In the genomic region with DNA sequence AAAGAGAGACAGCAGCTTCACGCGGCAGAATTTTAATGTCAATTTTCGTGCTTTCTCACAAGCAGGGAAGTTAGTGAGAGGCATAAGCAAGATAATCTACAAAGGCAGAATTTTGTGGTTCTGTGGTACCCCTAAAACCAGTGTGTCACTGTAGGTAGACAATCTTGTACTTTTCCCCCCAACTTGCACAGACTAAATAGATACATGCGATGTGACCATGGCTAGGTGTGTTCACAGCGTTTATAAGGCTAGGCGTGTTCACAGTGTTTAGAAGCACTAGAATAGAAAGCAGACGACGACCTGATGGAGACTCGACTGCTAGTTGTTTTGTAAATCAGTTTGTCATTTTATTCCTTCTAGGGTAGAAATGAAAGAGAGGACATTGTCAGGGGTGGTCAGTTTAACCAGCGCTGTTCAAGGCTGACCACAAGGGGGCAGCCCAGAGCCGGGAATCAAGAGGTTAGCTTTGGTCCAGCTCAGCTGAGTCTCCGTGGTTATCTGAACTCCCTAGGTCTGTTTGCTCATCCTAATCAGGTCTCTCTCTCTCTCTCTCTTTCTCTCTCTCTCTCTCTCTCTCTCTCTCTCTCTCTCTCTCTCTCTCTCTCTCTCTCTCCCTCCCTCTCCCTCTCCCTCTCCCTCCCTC, we compare ENCODE assay signal across 8 mouse cellular contexts. TPM values are rescaled to one million over a fixed set of nuclear protein-coding genes. Genes with fewer than 3 reads are reported as not detected.
DNase-seq lines count a peak whose midpoint lies in the region; ATAC-seq lines count a peak whose summit lies in the region.

No protein-coding gene starts in this region.

- H3K9ac ChIP-seq in hindbrain, embryonic 16.5 days (ENCODE audit: low read depth, low read length): no peak overlapping the region
- H3K9ac ChIP-seq in liver, embryonic 11.5 days (ENCODE audit: low read depth, low read length): no peak overlapping the region

- peak; percentile 77 for DNase-seq in hindbrain, embryonic 10.5 days (ENCODE audit: low spot score)
- peak; percentile 74 to 80 for DNase-seq in cerebellum, postnatal 36 days
- DNase-seq in gastrocnemius, postnatal 10 days: peak; percentile 90
- DNase-seq in kidney, adult 8-10 months: peak; percentile 34 to 71
- peak; percentile 72 for DNase-seq in liver, embryonic 11.5 days (ENCODE audit: low spot score)
- peak; percentile 71 for DNase-seq in naive thymus-derived CD4-positive, alpha-beta T cell, adult 2 months (ENCODE audit: low read depth)
- peak; percentile 55 for DNase-seq in spleen, postnatal 36 days (ENCODE audit: low spot score in 2 of 2)

- no peak overlapping the region for H3K27ac ChIP-seq in hindbrain, embryonic 10.5 days
- no peak overlapping the region for H3K27ac ChIP-seq in hindbrain, embryonic 16.5 days (ENCODE audit: low read depth, low read length)
- H3K27ac ChIP-seq in liver, embryonic 11.5 days (ENCODE audit: low read depth, low read length): no peak overlapping the region

- H3K4me3 ChIP-seq in hindbrain, embryonic 10.5 days: no peak overlapping the region
- H3K4me3 ChIP-seq in hindbrain, embryonic 16.5 days (ENCODE audit: low read length): no peak overlapping the region
- no peak overlapping the region for H3K4me3 ChIP-seq in liver, embryonic 11.5 days (ENCODE audit: low read depth, low read length)

- WGBS in hindbrain, embryonic 10.5 days: 37% methylated on average over 12 of the region's 12 CpGs
- WGBS in hindbrain, embryonic 16.5 days: 37% methylated on average over 12 of the region's 12 CpGs
- 37% methylated on average over 12 of the region's 12 CpGs for WGBS in liver, embryonic 11.5 days

- no peak for ATAC-seq in hindbrain, embryonic 16.5 days
- ATAC-seq in liver, embryonic 11.5 days (replicated peaks; ENCODE audit: low FRiP score): peak; percentile 79

- no peaks in the 10 kb centered on the region for H3K9me3 ChIP-seq in hindbrain, embryonic 10.5 days
- no peaks in the 10 kb centered on the region for H3K9me3 ChIP-seq in hindbrain, embryonic 16.5 days (ENCODE audit: control insufficient read depth, low read length)
- no peaks in the 10 kb centered on the region for H3K9me3 ChIP-seq in liver, embryonic 11.5 days (ENCODE audit: control insufficient read depth, low read length)

- no peak overlapping the region for H3K4me2 ChIP-seq in hindbrain, embryonic 16.5 days (ENCODE audit: low read length)
- no peak overlapping the region for H3K4me2 ChIP-seq in liver, embryonic 11.5 days

- no peaks in the 10 kb centered on the region; the same call in 1 of the 2 replicates for H3K4me1 ChIP-seq in hindbrain, embryonic 10.5 days (replicated peaks)
- no peaks in the 10 kb centered on the region for H3K4me1 ChIP-seq in hindbrain, embryonic 16.5 days (ENCODE audit: control insufficient read depth, insufficient read depth, low read depth, low read length)
- H3K4me1 ChIP-seq in liver, embryonic 11.5 days (replicated peaks; ENCODE audit: control insufficient read depth, insufficient read depth, low read length): no peaks in the 10 kb centered on the region

- H3K36me3 ChIP-seq in hindbrain, embryonic 10.5 days: no peaks in the 10 kb centered on the region
- no peaks in the 10 kb centered on the region for H3K36me3 ChIP-seq in hindbrain, embryonic 16.5 days (ENCODE audit: control insufficient read depth, insufficient read depth, low read length)
- no peaks in the 10 kb centered on the region for H3K36me3 ChIP-seq in liver, embryonic 11.5 days (ENCODE audit: control insufficient read depth, insufficient read depth, low read length)

- no peaks in the 10 kb centered on the region for H3K27me3 ChIP-seq in hindbrain, embryonic 10.5 days (ENCODE audit: insufficient read depth, poor library complexity, severe bottlenecking)
- H3K27me3 ChIP-seq in hindbrain, embryonic 16.5 days (replicated peaks; ENCODE audit: control insufficient read depth, insufficient read depth, low read length): no peaks in the 10 kb centered on the region
- H3K27me3 ChIP-seq in liver, embryonic 11.5 days (replicated peaks; ENCODE audit: control insufficient read depth, insufficient read depth, low read length): 0 out of 2 replicates have a peak, but pooled peaks cover 2% of the 10 kb centered on the region

RNA-seq across cellular contexts. Expression of gene Ano6, which starts 27.9 kb away (rescaled TPM):
- 31.1 and 31.5 TPM in 2 replicates for polyA plus RNA-seq in hindbrain, embryonic 10.5 days (2016; fragmentation: Nextera tagmentation; extraction: Ambion mirVana)
- polyA plus RNA-seq in hindbrain, embryonic 16.5 days (2015; fragmentation: Nextera tagmentation; extraction: Ambion mirVana): 25.0 and 30.6 TPM in 2 replicates
- total RNA-seq in gastrocnemius, postnatal 10 days (2021): 10 to 100 TPM; 64.8 to 76.4 TPM
- polyA plus RNA-seq in liver, embryonic 11.5 days (2014; fragmentation: Nextera tagmentation; extraction: Ambion mirVana): 28.3 and 30.1 TPM in 2 replicates
